Mouse (Mus musculus) granulocyte monocyte progenitor cell, adult 5-6 weeks (primary cell): ENCODE data around the gene Josd1. TPM values are rescaled to one million over a fixed set of nuclear protein-coding genes. Genes with fewer than 3 reads are reported as not detected.
A peak's percentile ranks its signal among the peaks of the same experiment; 100 is the strongest.

Experiments used
- ATAC-seq: replicated peaks from 2 replicates; pipeline ENCODE4 v1.8.0; 2016; ENCODE audit warnings: mild to moderate bottlenecking, moderate TSS enrichment, inconsistent platforms; ENCODE audit not compliant: poor library complexity, severe bottlenecking
- total RNA-seq, 2 experiments: library from RNA; stranded (forward) in 1 of 2; stranded (reverse) in 1 of 2; fragments of 200-712, 200-1000 nt in 1 of 2; fragments of >200 nt in 1 of 2; fragmentation: Nextera tagmentation in 1 of 2; gene quantifications; 2 replicates each; pipeline ENCODE4 v1.2.3; 2014 to 2017

Gene Josd1
- total RNA-seq (2014; fragmentation: Nextera tagmentation) (22.7 and 24.9 TPM in 2 replicates), total RNA-seq (2017) (19.2 and 23.6 TPM in 2 replicates)

DNA sequence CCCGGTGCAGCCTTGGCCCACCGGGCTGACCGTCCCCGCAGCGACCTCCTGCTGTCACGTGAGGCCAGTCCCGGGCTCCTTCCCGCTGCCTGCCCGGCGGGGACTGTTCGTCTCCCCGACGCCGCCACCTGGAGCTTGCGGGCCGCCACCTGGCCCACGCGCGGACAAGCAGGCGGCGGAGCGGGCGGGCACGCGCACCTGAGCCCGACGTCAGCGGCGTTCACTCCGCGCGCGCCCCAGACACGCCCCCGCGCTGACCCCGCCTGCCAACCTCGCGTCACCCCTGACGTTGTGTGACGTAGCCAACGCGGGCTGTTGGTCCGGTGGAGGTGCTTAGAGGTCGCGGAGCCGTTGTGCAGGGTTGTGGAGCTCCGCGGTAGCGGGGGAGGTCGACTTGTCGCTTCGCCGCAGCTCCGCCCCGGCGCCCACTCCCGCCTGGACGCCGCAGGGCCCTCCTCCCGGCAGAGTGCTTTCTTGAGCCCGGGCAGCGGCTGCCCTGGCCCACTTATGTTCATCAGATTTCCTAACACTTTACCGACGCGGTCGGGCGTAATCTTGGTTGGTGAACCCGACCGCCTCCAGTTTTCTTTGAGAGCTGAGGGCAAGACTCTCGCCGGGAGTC is at the start of gene Josd1:
TSS of gene Josd1 (minus strand) at position 274 of the 622 bp plus-strand sequence.
- peak; percentile 69 for ATAC-seq

DNA sequence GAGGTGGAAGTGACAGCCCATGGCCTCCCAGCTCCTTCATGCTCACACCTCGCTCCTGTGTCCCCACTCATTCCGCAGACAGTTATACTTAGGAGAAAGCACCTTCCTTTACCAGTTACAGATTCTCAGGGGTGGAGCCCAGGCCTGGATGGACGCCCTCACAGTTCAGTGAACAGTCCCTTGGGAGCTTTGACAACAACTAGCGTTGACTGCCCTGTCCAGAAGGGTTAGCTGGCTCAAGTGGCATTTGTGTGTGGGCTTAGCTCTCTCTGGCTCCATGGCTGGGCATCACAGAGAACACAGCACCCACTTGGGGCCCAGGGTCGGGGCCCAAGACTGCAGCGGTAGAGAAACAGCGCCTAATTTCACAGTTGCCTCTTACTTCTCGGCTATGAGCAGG is 46.6 kb upstream of the Josd1 start:
- no peak for ATAC-seq

DNA sequence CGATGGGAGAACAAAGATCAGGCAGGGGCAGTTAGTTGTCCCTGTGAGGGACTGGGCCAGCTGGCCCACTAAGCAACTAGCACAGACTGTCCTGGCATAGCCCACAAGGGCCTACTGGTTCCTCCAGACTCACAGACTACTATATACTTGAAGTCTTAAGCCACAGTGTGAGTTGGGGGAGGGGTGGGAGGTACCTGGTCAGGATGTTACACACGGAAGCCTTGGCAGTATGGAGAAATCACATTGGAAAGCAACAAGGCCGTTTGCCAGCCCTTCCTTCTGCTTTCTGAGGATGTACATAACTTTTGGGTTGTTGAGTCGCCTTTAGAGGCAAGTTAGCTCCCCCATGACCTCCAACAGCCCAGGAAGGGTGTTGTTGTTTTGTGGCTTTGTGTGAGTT is 45.9 kb upstream of the Josd1 start:
- peak; percentile 67 for ATAC-seq

DNA sequence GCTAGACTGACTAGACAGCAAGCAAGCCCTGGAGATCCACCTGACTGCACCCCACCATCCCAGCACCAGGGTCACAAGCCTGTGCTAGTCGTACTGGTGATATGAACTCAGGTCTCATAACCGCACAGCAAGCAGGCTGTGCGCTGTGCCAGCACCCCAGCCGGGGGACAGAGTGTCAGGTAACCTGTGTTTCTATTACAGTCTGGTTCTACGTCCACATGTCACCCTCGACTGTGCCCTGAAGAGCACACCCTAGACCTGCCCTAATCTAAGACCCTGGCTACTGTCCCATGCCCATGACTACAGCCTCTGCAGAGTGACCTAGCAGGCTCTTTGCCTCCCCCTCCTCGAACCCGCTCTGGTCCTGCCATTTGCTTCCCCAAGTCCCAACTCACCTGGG is 45.5 kb upstream of the Josd1 start:
- ATAC-seq: no peak

DNA sequence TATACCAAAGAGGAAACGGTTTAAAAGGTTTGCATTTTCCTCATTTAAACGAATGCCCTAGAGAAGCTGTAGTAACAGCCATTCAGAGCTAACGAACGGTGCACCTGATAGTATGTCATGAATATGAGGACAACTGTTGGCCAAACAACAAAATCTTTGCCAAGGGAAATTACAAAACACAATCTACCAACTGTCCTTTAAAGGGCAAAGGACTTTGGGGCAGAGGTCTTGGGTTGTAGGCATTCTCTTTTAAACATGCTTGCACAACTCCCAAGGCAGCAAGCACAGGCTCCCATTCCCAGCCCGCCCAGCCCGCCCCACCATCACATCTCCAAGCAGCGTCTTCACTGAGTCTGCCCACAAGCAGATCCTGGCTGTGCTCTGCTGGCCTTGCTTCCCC is 43.8 kb upstream of the Josd1 start:
- peak; percentile 28 for ATAC-seq

DNA sequence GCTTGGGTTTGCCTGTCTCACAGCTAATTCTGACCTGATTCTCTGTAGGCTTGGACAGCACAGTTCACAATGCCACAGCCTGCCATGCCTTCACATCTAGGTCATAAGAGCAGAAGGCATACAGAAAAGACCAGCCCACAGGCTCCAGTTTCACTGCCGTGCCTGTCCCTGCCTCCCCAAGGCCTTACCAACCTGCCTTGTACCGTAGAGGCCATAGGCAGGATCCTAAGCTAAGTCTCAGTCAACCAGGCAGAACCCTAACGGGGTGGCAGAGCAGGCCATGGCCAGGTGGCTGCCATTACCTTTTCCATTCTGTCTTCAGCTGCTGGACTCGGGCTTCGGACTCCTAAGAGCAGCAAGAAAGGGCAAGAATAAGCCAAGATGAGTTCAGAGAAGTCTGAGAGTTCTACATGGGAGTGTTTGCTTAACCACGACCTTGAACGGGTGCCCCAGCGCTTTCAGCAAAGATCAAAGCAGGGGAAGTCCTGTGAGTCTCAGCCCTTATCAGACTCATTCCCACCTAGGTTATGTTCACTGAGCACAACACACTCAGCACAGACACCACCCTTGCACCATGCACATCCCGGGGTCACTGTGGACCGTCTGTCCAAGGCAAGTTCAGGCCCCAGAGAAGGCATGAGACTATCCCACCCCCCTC is 41.1 kb upstream of the Josd1 start:
- no peak for ATAC-seq

DNA sequence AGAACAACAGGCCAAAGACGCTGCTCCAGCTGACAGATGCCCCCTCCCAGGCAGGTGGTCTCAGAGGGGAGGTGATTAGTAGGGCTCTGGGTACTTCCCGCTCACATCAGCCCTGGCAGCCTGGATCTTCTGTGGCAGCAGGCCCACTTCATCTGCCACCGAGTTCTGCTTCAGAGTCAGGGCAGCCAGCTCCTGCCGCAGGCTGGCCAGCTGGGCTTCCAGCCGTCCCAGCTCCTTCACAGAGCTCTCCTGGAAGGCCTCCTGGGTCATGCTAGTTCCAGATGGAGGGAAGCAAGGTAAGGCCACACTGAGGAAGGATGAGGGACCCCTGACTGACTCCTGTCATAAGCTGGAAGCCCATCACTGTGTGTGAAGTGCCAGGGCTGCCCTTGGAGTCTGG is 40.6 kb upstream of the Josd1 start:
- no peak for ATAC-seq

DNA sequence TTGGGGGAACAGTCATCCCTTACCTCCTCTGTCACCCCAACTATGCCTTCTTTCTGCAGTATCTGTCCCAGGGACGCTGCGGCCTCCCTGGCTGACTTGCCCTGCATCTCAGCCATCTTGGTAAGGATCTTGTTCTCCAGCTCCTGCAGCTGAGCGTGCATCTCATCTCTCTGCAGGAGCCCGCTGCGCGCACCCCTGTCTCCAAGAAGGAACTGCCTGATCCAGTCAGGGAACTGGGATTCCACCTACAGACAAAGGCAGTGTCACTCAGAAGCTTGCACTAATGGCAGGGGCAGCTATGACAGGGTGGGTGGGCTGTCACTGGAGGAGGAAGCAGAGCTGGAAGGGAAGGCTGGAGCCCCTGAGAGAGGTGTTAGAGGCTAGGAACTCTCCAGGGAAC is 40.1 kb upstream of the Josd1 start:
- ATAC-seq: no peak

DNA sequence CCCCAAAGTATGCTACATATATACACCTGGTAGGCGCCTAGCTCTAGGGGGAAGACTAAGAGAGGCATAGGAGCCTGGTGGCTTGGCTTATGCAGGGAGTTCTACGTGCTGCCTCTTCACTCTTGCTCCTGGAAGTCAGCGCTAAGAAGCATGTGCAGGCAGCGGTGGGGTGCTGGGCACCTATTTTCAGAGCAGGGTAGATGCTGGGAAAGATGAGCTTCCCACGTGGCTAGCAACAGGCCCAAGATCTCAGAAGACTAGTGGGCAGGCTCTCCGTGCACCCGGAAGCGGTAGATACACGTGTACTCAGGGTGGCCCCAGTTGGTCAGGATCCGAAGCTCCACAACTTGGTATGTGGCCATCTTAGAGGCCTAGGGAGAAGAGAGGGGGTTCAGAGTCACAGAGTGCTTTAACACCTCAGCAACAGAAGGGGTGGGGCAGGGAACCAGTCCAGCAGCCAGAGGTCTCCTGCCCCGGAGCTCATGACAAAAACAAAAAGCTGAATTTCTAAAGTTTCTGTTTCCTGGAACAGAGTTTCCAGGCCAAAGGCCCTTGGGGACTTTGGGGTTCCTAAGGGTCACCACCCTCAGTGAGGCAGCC is 37.6 kb upstream of the Josd1 start:
- ATAC-seq: no peak

DNA sequence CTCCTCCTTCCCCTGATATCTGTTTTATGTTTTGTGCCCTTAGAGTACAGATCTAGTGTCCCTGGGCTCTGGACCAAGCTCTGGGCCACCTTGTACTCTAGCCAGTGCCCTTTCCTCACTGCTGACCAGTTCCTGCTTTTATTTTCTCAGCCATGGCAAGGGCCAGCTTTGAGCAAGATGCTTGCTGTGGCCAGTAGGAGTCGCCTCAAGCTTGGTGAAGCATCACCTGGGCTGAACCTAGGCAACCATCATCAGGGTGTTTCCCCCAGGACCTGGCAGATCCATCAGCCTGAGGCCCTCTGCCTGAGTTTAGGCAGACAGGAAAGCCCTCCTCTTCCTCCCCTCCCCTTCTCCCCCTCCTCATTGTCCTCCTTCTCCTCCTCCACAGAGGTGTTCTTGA is 35.7 kb upstream of the Josd1 start:
- peak; percentile 45 for ATAC-seq

DNA sequence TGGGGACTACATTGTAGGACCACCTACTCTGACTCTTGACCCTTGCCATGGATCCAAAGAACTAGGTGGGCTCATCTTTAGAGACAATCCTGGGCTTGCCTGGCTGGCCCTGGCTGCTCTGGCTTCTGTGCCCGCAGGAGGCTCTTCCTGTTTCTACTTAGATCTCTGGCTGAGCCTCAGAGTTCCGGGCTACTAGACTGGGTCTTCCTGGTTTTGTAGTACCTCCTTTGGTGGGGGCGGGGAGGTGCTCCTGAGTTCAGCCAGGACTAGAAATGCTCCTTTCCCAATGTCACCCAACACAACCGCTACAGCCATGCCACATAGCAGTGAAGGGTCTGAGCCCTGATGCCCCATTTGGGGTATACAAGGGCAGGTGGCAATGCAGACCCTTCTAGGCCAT is 33.1 kb upstream of the Josd1 start:
- peak; percentile 45 for ATAC-seq

DNA sequence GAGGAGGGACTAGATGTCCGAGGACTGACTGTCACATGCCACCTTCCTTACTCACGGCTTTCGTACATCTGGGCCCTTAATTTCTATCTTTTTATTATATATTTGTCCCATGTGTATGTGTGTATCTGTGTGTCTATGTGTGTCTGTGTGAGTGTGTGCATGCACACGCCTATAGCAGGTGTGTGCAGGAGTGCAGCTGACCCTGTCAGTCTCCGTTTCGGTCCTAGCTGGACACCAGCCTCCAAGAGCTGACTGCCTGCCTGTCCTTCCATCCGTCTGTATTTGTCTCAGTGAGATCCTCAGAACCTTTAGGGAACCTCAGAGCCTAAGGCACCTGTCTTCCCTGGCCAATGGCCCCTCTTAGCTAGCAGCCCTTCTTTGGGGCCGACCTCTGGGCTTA is 32.5 kb upstream of the Josd1 start:
- no peak for ATAC-seq

DNA sequence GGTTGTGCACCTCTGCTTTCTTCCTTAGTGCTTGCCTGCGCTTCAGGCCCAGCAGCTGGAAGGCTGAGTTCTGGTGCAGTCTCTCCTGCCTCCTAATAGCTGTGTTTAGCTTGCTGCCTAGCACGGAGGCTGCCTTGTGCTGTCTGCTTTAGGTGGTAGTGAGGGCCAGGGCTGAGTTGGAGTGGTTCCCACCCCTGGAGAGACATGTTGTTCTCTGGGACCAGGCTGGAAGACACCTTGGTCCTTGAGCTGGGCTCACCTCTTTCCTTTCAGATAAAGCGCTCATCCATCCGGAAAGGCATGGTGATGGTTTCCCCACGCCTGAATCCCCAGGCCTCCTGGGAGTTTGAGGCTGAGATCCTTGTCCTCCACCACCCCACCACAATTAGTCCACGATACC is 29.0 kb upstream of the Josd1 start:
- no peak for ATAC-seq

DNA sequence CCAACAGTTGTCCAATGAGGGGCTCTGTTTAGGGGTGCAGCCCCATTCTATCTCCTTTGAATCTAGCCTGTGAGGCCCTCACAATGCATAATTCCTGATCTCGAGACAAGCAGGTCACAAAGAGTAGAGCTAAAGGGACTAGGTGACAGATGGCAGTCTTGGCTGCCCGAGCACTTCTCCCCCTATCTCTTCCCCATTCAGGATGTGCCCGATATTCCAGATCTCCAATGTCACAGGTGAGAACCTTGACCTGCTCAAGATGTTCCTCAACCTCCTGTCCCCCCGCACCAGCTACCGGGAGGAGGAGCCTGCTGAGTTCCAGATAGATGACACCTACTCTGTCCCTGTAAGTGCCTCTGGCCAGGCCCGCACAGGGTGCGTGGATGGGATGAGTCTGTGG is 27.9 kb upstream of the Josd1 start:
- ATAC-seq: no peak

DNA sequence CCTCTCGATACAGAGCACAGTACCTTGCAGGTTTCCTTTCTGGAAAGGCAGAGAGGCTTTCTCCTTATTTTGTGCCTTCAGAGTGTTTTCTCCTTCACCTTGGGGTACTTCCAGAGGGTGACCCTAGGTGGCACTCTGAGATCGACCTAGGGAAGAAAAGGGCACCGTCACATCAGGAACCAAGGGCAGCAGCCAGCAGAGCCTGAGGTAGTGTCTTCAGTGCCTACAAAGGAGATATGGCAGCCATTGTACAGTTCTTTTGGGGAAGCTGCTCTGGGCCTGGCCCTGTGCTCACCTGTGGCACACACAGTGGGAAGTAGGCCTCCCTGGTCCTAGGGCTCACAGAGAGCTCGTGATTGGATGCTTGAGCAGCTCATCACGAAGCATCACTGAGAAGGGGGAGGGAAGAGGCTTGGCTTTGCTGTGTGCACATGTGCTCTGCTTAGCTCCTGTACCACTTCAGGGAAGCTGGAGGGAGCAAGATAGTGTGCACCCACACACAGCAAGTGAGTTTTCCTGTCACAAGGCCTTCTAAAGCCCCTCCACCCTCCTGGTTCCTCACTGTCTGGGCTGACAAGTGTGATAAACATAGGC is 20.6 kb upstream of the Josd1 start:
- ATAC-seq: peak; percentile 27; the same call in 1 of the 2 replicates

DNA sequence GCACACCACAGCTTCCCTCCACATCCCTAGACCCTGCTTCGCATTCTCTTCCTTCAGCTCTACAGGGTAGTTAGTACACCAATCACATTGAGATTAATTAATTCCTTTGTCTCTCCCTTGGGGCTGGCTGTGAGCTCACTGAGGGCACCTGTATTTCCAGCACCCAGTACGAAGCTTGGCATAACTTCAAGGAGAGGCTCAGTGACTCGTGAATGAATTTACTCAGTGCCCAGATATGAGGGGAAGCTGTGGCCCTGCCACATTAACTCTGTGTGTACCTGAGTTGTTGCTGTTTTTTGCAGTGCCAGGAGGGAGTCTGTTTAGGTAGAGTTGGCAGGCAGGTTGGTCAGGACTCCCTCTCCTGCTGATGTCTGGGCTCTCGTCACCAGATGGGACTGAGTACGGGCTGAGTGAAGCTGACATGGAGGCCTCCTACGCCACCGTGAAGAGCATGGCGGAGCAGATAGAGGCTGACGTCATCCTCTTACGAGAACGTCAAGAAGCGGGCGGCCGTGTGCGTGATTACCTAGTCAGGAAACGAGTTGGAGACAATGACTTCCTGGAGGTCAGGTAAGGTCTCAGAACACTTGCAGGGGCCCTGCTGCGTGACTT is 19.0 kb upstream of the Josd1 start:
- ATAC-seq: no peak

DNA sequence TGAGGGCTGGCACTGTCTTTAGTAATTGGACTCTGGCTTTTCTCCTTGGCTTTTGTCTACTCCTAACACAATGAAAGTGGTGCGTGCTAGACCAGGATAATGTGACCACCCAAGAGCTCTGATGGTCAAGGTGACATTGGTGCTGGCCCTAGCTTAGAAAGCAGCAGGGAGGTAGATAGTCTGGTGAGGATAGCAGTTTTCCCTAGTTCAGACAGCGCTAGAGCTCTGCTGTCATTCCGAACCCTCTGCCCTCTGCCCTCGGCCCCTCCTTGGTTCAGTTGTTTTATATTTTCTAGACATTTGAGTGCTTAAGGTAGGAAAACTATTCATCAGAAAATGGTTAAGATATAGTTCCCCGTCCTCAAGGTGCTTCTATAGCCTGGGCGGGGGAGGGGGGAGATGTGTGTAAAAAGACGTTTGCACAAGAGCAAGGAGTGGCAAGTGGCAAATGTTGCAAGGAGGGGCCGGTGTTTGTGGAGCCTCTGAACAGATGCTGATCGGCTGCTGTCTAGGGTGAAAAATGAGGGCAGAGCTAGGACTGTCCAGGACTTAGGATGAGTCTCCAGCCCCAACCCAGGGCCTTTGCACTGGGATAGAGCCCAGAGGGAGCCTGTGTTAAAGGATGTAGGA is 10.0 kb upstream of the Josd1 start:
- peak; percentile 52 for ATAC-seq

DNA sequence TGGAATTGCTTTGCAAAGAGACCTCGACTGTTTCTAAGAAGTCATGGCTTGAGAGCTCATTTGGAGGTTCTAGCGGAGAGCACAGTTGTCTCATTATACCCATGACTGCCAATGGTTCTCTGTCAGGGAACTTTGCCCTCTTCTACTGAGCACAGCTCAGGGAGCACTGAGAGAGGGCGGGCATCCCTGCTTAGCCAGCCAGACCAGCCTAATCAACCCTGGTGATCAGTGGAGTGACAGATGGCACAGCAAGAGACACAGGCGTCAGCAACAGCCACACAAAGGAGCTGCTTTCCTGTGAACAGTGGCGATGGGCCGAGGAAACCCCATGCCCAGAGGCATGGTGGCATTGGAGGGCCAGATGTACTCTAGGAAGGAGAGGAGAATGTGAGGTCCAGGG is 9.3 kb upstream of the Josd1 start:
- no peak for ATAC-seq

DNA sequence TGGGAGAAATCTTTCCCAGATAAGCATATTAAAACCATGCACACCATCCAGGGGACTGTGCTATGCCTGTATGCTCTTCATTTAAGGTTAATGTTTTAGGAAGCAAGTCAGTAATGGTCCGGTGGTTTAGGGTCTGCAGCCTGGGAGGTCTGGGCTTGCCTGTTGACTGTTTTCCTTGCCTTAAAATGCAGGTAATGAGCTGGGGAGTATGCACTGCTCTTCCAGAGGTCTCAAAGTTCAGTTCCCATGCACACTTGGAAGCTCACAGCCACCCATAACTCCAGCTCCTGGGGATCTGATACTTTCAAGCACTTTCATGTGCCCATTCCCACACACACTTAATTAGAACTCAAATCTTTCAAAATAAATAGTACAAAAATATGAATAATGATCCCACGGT is 8.8 kb upstream of the Josd1 start:
- no peak for ATAC-seq

DNA sequence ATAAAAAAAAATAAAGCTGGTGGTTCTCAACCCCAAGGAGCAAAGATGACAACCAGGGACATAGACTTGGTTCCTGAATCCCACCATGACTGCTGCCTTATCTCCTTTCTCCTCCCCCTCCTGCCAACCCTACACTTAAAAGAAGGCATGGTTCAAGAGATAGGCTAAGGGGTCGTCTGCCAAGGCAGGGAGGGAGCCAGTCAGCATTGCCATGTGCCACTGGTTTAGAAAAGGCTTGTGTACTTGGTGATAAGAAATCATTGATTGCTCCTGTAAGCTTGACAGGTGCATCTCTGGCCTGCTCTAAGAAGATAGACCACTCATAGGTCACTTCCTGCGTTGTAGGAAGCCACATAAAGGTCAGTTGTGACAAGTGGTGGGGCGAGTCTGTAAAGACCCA is 7.8 kb upstream of the Josd1 start:
- no peak for ATAC-seq

DNA sequence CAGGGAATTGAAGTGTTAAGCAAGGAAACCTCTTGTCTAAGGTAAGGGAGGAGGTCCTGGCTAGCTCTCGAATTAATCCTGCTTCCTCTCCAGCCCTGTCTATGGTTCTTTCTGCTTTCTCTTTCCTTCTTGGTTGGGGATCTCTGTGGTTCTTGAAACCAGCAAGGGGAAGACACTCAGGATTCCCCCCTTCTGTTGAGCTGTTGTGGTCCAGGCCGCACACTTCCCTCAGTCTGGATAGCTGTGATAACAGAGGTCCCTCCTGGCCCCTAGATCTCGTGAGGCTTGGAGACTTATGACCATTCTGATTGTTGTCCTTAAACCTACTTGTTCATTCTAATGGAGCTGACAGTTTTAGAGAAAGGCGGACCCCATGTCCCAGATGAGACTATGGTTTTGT is 6.8 kb upstream of the Josd1 start:
- ATAC-seq: peak; percentile 43
